Mouse (Mus musculus) cerebellum, adult 2 months (tissue): ENCODE measurements around the gene Siah3.

Experiments
- CTCF ChIP-seq: fragments of 200-500 bp; IDR thresholded peaks from 2 replicates; pipeline ENCODE4 v1.5.1; 2011; ENCODE audit warnings: low read depth, mild to moderate bottlenecking, control low read depth, low read length, moderate library complexity, borderline replicate concordance; ENCODE audit not compliant: insufficient read depth
- POLR2A ChIP-seq: fragments of 200-500 bp; IDR thresholded peaks from 2 replicates; pipeline ENCODE4 v1.6.1; 2011; ENCODE audit warnings: low read length, control low read depth, borderline replicate concordance; ENCODE audit not compliant: insufficient read depth

DNA sequence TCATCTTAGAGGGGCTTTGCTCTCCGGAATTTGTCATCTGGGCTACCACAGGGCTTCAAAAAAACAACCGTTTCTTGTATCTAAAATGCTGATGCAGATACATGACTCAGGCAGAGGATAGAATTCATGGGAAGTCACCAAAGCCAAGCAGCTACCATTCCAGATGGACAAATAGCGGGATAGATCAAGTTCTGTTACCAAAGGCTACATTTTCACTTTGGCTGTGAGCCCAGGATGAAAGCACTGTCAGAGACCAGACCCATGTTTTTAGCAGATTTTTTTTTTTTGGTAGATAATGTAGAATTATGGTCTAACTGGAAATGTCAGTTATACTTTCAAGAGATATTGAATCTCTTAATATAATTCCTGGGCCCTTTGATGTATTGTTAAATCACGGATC is 7.4 kb downstream of the Siah3 start:
- TF ChIP-seq POLR2A: no peak
- no peak for TF ChIP-seq CTCF
